Mouse (Mus musculus): ENCODE results near the gene Vps13d. TPM values are rescaled to one million over a fixed set of nuclear protein-coding genes. Genes with fewer than 3 reads are reported as not detected.

Gene Vps13d
- total and polyA plus RNA-seq, 3 experiments = 9.4 to 9.8 (median 9.7) TPM

GRCm38 (mm10) chr4:145143533-145143932 is 51.3 kb downstream of the Vps13d start:
- Histone ChIP-seq H3K27ac (ENCODE audit: insufficient read depth, low read depth) (no peak overlapping the region), H3K9me3 (replicated peaks; ENCODE audit: low read length) (peaks cover 3% of the 10 kb centered on the region), H3K36me3 (replicated peaks in 1 of 2; ENCODE audit: control insufficient read depth in 1 of 2, insufficient read depth in 1 of 2, low read length in 1 of 2) (peaks cover 45 to 89% of the 10 kb centered on the region in 2 experiments), H3K4me1 (ENCODE audit: control insufficient read depth in 1 of 2, insufficient read depth in 2 of 2) (peaks cover 0 to 20% of the 10 kb centered on the region in 2 experiments; a peak in 2 of 4 replicates), H3K4me2 (ENCODE audit: insufficient read depth, low read depth, poor library complexity, severe bottlenecking) (no peak overlapping the region), H3K4me3 (replicated peaks in 1 of 3; ENCODE audit: low read depth in 2 of 3, low read length in 2 of 3, poor library complexity in 1 of 3) (no peak overlapping the region), H3K27me3 (replicated peaks) (no peaks in the 10 kb centered on the region), H3K9ac (ENCODE audit: insufficient read depth, low read depth) (no peak overlapping the region), H3K79me2 (replicated peaks; ENCODE audit: control insufficient read depth, extremely low read depth, insufficient read depth, poor library complexity, severe bottlenecking) (no peaks in the 10 kb centered on the region)
- dilution Hi-C loops (cut with MboI; ENCODE audit: extremely low pct_ligation_motif_present, extremely low pct_unique_long_range_greater_than_20kb, low sequenced_read_pairs) = no loop called here
- no peak for DNase-seq (ENCODE audit: extremely low read depth)
- TF ChIP-seq NRF1 (IDR thresholded peaks at IDR 0.05; ENCODE audit: low read depth, low read length) (no peak), MAZ (IDR thresholded peaks at IDR 0.05; ENCODE audit: low read depth, low read length) (no peak), CTCF (conservative IDR thresholded peaks at IDR 0.05 in 1 of 2, IDR thresholded peaks at IDR 0.05 in 1 of 2; ENCODE audit: low read depth in 2 of 2, low read length in 2 of 2) (no peak), ETS1 (conservative IDR thresholded peaks at IDR 0.05; ENCODE audit: low read depth, low read length) (no peak), UBTF (IDR thresholded peaks at IDR 0.05; ENCODE audit: low read depth, low read length) (no peak), E2F4 (IDR thresholded peaks at IDR 0.05; ENCODE audit: insufficient replicate concordance, low read depth, low read length) (no peak), RCOR1 (conservative IDR thresholded peaks at IDR 0.05; ENCODE audit: low read depth, low read length) (no peak), ZNF384 (IDR thresholded peaks at IDR 0.05; ENCODE audit: low read depth, low read length) (no peak), MAX (IDR thresholded peaks at IDR 0.05; ENCODE audit: low read length) (no peak), SMC3 (IDR thresholded peaks at IDR 0.05; ENCODE audit: low read depth, low read length) (no peak), MYC (IDR thresholded peaks at IDR 0.05; ENCODE audit: low read depth, low read length) (no peak)
- in situ Hi-C loops (cut with MboI; ENCODE audit: low pct_ligation_motif_present, low pct_unique_long_range_greater_than_20kb, low sequenced_read_pairs) = no loop called here

DNA sequence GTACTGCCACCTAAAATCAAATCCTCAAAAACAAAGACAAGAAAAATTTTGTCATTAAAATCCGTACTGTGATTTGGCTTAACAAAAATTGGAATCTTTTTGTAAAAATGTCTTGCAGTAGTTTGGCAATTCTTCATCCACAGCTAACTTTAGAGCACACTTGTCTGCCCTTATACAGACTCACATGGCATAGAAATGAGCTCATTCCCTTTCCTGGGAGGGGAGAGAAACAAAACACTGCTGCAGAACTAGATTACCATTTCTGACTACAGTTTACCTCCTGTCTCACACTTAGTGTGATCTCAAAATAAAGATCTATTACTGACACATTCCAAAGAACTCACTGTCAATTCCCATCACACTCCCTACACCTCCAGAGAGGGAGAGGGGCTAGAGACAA is 58.1 kb downstream of the Vps13d start:
- Histone ChIP-seq H3K79me2 (replicated peaks; ENCODE audit: control insufficient read depth, extremely low read depth, insufficient read depth, poor library complexity, severe bottlenecking) (no peaks in the 10 kb centered on the region), H3K4me3 (replicated peaks in 1 of 3; ENCODE audit: low read depth in 2 of 3, low read length in 2 of 3, poor library complexity in 1 of 3) (no peak overlapping the region)
- dilution Hi-C loops (cut with MboI; ENCODE audit: extremely low pct_ligation_motif_present, extremely low pct_unique_long_range_greater_than_20kb, low sequenced_read_pairs) = no loop called here

GRCm38 (mm10) chr4:145135473-145135872 is 59.3 kb downstream of the Vps13d start:
- Histone ChIP-seq H3K36me3 (replicated peaks in 1 of 2; ENCODE audit: control insufficient read depth in 1 of 2, insufficient read depth in 1 of 2, low read length in 1 of 2) (peaks cover 47 to 85% of the 10 kb centered on the region in 2 experiments), H3K4me2 (ENCODE audit: insufficient read depth, low read depth, poor library complexity, severe bottlenecking) (no peak overlapping the region)
- dilution Hi-C loops (cut with MboI; ENCODE audit: extremely low pct_ligation_motif_present, extremely low pct_unique_long_range_greater_than_20kb, low sequenced_read_pairs) = no loop called here

More for the DNA sequence above, 58.1 kb downstream of the Vps13d start:
- no peaks in the 10 kb centered on the region for H3K4me1 ChIP-seq (ENCODE audit: control insufficient read depth in 1 of 2, insufficient read depth in 2 of 2)
- H3K4me2 ChIP-seq (ENCODE audit: insufficient read depth, low read depth, poor library complexity, severe bottlenecking) = no peak overlapping the region
- H3K27me3 ChIP-seq (replicated peaks) = no peaks in the 10 kb centered on the region
- no peak overlapping the region for H3K9ac ChIP-seq (ENCODE audit: insufficient read depth, low read depth)
- H3K9me3 ChIP-seq (replicated peaks; ENCODE audit: low read length) = peaks cover 3% of the 10 kb centered on the region
- H3K36me3 ChIP-seq (replicated peaks in 1 of 2; ENCODE audit: control insufficient read depth in 1 of 2, insufficient read depth in 1 of 2, low read length in 1 of 2) = peaks cover 43 to 85% of the 10 kb centered on the region in 2 experiments
- in situ Hi-C loops (cut with MboI; ENCODE audit: low pct_ligation_motif_present, low pct_unique_long_range_greater_than_20kb, low sequenced_read_pairs) = no loop called here
- no peak for DNase-seq (ENCODE audit: extremely low read depth)
- no peak overlapping the region for H3K27ac ChIP-seq (ENCODE audit: insufficient read depth, low read depth)
- TF ChIP-seq RCOR1 (conservative IDR thresholded peaks at IDR 0.05; ENCODE audit: low read depth, low read length) (no peak), TBP (conservative IDR thresholded peaks at IDR 0.05; ENCODE audit: low read depth, low read length) (no peak), MXI1 (IDR thresholded peaks at IDR 0.05; ENCODE audit: low read depth, low read length) (no peak), KAT2A (IDR thresholded peaks at IDR 0.05; ENCODE audit: insufficient replicate concordance, low read length) (no peak), HCFC1 (IDR thresholded peaks at IDR 0.05; ENCODE audit: low read depth, low read length) (no peak), POLR2A (IDR thresholded peaks at IDR 0.05; ENCODE audit: low read depth, low read length) (no peak)

More at GRCm38 (mm10) chr4:145135473-145135872, 59.3 kb downstream of the Vps13d start:
- Histone ChIP-seq H3K9me3 (replicated peaks; ENCODE audit: low read length) (peaks cover 1% of the 10 kb centered on the region), H3K9ac (ENCODE audit: insufficient read depth, low read depth) (no peak overlapping the region), H3K79me2 (replicated peaks; ENCODE audit: control insufficient read depth, extremely low read depth, insufficient read depth, poor library complexity, severe bottlenecking) (no peaks in the 10 kb centered on the region), H3K4me1 (ENCODE audit: control insufficient read depth in 1 of 2, insufficient read depth in 2 of 2) (no peaks in the 10 kb centered on the region), H3K4me3 (replicated peaks in 1 of 3; ENCODE audit: low read depth in 2 of 3, low read length in 2 of 3, poor library complexity in 1 of 3) (no peak overlapping the region), H3K27ac (ENCODE audit: insufficient read depth, low read depth) (no peak overlapping the region), H3K27me3 (replicated peaks) (no peaks in the 10 kb centered on the region)
- TF ChIP-seq SIN3A (IDR thresholded peaks at IDR 0.05; ENCODE audit: low read length) (no peak), POLR2AphosphoS2 (IDR thresholded peaks at IDR 0.05; ENCODE audit: low read depth, low read length) (no peak), MAX (IDR thresholded peaks at IDR 0.05; ENCODE audit: low read length) (no peak), ZMIZ1 (IDR thresholded peaks at IDR 0.05; ENCODE audit: low read depth, low read length) (no peak), ZNF384 (IDR thresholded peaks at IDR 0.05; ENCODE audit: low read depth, low read length) (no peak), JUND (conservative IDR thresholded peaks at IDR 0.05; ENCODE audit: low read depth, low read length) (no peak), IRF4 (IDR thresholded peaks at IDR 0.05; ENCODE audit: low read depth, low read length) (no peak), CHD1 (IDR thresholded peaks at IDR 0.05; ENCODE audit: low read depth, low read length) (no peak), MAFK (IDR thresholded peaks at IDR 0.05; ENCODE audit: insufficient replicate concordance, low read length) (no peak), MXI1 (IDR thresholded peaks at IDR 0.05; ENCODE audit: low read depth, low read length) (no peak), ZC3H11A (IDR thresholded peaks at IDR 0.05; ENCODE audit: low read depth, low read length) (no peak), BHLHE40 (IDR thresholded peaks at IDR 0.05; ENCODE audit: low read depth, low read length) (no peak), GABPA (IDR thresholded peaks at IDR 0.05; ENCODE audit: insufficient replicate concordance, low read depth, low read length) (no peak)
- DNase-seq (ENCODE audit: extremely low read depth) = no peak
- in situ Hi-C loops (cut with MboI; ENCODE audit: low pct_ligation_motif_present, low pct_unique_long_range_greater_than_20kb, low sequenced_read_pairs) = no loop called here

Measured in CH12.LX (cell line).